Comparison of ENCODE assay signal across 19 mouse cellular contexts in the genomic region with DNA sequence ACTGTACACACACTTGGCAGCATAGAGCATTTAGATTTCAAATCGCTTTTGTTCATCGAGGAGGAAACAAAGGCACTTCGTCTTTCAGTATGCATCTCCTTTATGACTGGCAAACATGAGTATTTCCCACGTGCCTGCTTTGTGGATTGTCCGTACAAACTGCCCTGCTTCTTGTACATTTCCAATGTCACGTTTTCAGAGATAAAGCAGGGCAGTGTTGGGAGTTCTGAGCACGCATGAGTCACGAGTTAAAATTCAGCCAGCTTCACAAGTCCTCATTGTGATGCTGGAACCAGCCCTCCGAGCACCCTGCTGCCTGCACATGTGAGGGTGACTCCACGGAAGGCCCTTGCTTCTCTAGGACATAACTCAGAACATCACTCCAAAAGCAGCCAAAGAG. TPM values are rescaled to one million over a fixed set of nuclear protein-coding genes. Genes with fewer than 3 reads are reported as not detected.
DNase-seq lines count a peak whose midpoint lies in the region; ATAC-seq and TF ChIP-seq lines count a peak whose summit lies in the region.
"Had no signal": no experiment of that assay in that cellular context is flagged by ENCODE, and none has a peak within 500 bp of the region (broad histone marks: within the 10 kb centered on the region; RNA-seq: fewer than 3 reads in every experiment).

No protein-coding gene starts in this region.

- TF ChIP-seq CTCF in gastrocnemius, adult 2 months (IDR thresholded peaks at IDR 0.05): no peak
- no peak for TF ChIP-seq CTCF in lung, postnatal 0 days (IDR thresholded peaks at IDR 0.05)
- no peak for TF ChIP-seq CTCF in cortical plate, adult 2 months (IDR thresholded peaks at IDR 0.05; ENCODE audit: extremely low read depth, insufficient read depth, low read length)

- intact Hi-C loops in gastrocnemius, adult 2 months (cut with DNase I): loop anchor here (10.0 kb wide), 1 partner anchor 225 kb away; no protein-coding TSS in a partner anchor

- H3K9ac ChIP-seq in lung, postnatal 0 days (replicated peaks; ENCODE audit: low read depth): no peak overlapping the region
- no peak overlapping the region for H3K9ac ChIP-seq in stomach, embryonic 16.5 days (ENCODE audit: low read length)
- no peak overlapping the region for H3K9ac ChIP-seq in midbrain, embryonic 14.5 days (replicated peaks; ENCODE audit: low read length)
- H3K9ac ChIP-seq: forebrain, embryonic 12.5 days; heart, embryonic 13.5 days; liver, embryonic 13.5 days; midbrain, embryonic 12.5 days had no signal

- no peak for TF ChIP-seq EP300 in lung, postnatal 0 days (IDR thresholded peaks at IDR 0.05)

- H3K9me3 ChIP-seq in lung, postnatal 0 days (ENCODE audit: low read length): no peaks in the 10 kb centered on the region
- H3K9me3 ChIP-seq in stomach, embryonic 16.5 days (replicated peaks; ENCODE audit: control insufficient read depth, low read length): no peaks in the 10 kb centered on the region
- H3K9me3 ChIP-seq in midbrain, embryonic 14.5 days (ENCODE audit: control insufficient read depth, low read length): no peaks in the 10 kb centered on the region
- H3K9me3 ChIP-seq: forebrain, embryonic 12.5 days; heart, embryonic 13.5 days; limb, embryonic 10.5 days; liver, embryonic 13.5 days; midbrain, embryonic 12.5 days had no signal

- no peak overlapping the region for H3K4me3 ChIP-seq in gastrocnemius, adult 2 months
- no peak overlapping the region for H3K4me3 ChIP-seq in lung, postnatal 0 days (ENCODE audit: low read depth, low read length)
- no peak overlapping the region for H3K4me3 ChIP-seq in cortical plate, adult 2 months (ENCODE audit: insufficient read depth, low read length)
- H3K4me3 ChIP-seq in stomach, embryonic 16.5 days (replicated peaks; ENCODE audit: low read length): no peak overlapping the region
- H3K4me3 ChIP-seq in midbrain, embryonic 14.5 days (replicated peaks; ENCODE audit: low read depth, low read length): no peak overlapping the region
- H3K4me3 ChIP-seq: forebrain, embryonic 12.5 days; heart, embryonic 13.5 days; limb, embryonic 10.5 days; liver, embryonic 13.5 days; midbrain, embryonic 12.5 days had no signal

- H3K27me3 ChIP-seq in lung, postnatal 0 days (replicated peaks; ENCODE audit: insufficient read depth, low read length): no peaks in the 10 kb centered on the region
- no peaks in the 10 kb centered on the region for H3K27me3 ChIP-seq in stomach, embryonic 16.5 days (ENCODE audit: control insufficient read depth, insufficient read depth, low read length)
- no peaks in the 10 kb centered on the region for H3K27me3 ChIP-seq in midbrain, embryonic 14.5 days (ENCODE audit: control insufficient read depth, insufficient read depth, low read length)
- H3K27me3 ChIP-seq: liver, embryonic 13.5 days had no signal

- H3K4me1 ChIP-seq in lung, postnatal 0 days (ENCODE audit: insufficient read depth, low read depth, low read length): peaks cover 3% of the 10 kb centered on the region; the same call in 1 of the 2 replicates
- peaks cover 2% of the 10 kb centered on the region; the same call in 1 of the 2 replicates for H3K4me1 ChIP-seq in cortical plate, adult 2 months (ENCODE audit: control insufficient read depth, insufficient read depth, low read length)
- no peaks in the 10 kb centered on the region; the same call in 1 of the 2 replicates for H3K4me1 ChIP-seq in stomach, embryonic 16.5 days (ENCODE audit: control insufficient read depth, insufficient read depth, low read length)
- H3K4me1 ChIP-seq in midbrain, embryonic 14.5 days (ENCODE audit: control insufficient read depth, insufficient read depth, low read length): no peaks in the 10 kb centered on the region
- H3K4me1 ChIP-seq: forebrain, embryonic 12.5 days; limb, embryonic 10.5 days; liver, embryonic 13.5 days; midbrain, embryonic 12.5 days had no signal

- TF ChIP-seq POLR2A in cortical plate, adult 2 months (IDR thresholded peaks at IDR 0.05; ENCODE audit: extremely low read depth, insufficient read depth, low read length): no peak

- no peak for DNase-seq in gastrocnemius, adult 2 months
- DNase-seq in gastrocnemius, postnatal 25 days: no peak
- peak; percentile 49 for DNase-seq in lung, postnatal 0 days (ENCODE audit: low spot score)
- DNase-seq in lung, postnatal 10 days: no peak
- DNase-seq in midbrain, embryonic 14.5 days: no peak
- DNase-seq: cerebellum, adult 11-12 months; gastrocnemius, postnatal 10 days; kidney, adult 18-20 months; liver, embryonic 13.5 days had no signal

- WGBS in lung, postnatal 0 days: 45% methylated on average over 10 of the region's 10 CpGs
- 44% methylated on average over 10 of the region's 10 CpGs for WGBS in stomach, embryonic 16.5 days
- WGBS in midbrain, embryonic 14.5 days: 83% methylated on average over 10 of the region's 10 CpGs

- peak; percentile 46 for ATAC-seq in lung, postnatal 0 days
- peak; percentile 86 for ATAC-seq in stomach, embryonic 16.5 days (ENCODE audit: insufficient read depth, low FRiP score)
- ATAC-seq in midbrain, embryonic 14.5 days (ENCODE audit: low FRiP score, low TSS enrichment): no peak
- ATAC-seq in activated CD4-positive, CD25-positive, alpha-beta regulatory T cell, adult 4 months: no peak

- no peak overlapping the region for H3K4me2 ChIP-seq in lung, postnatal 0 days (replicated peaks; ENCODE audit: low read depth, low read length)
- H3K4me2 ChIP-seq in stomach, embryonic 16.5 days (ENCODE audit: low read depth, low read length): no peak overlapping the region
- H3K4me2 ChIP-seq in midbrain, embryonic 14.5 days (ENCODE audit: low read length): no peak overlapping the region
- H3K4me2 ChIP-seq: forebrain, embryonic 12.5 days; heart, embryonic 13.5 days; liver, embryonic 13.5 days; midbrain, embryonic 12.5 days had no signal

- H3K36me3 ChIP-seq in lung, postnatal 0 days (ENCODE audit: insufficient read depth, low read length): no peaks in the 10 kb centered on the region
- H3K36me3 ChIP-seq in stomach, embryonic 16.5 days (ENCODE audit: control insufficient read depth, insufficient read depth, low read length): no peaks in the 10 kb centered on the region
- no peaks in the 10 kb centered on the region for H3K36me3 ChIP-seq in midbrain, embryonic 14.5 days (ENCODE audit: control insufficient read depth, insufficient read depth, low read length)
- H3K36me3 ChIP-seq: forebrain, embryonic 12.5 days; heart, embryonic 13.5 days; limb, embryonic 10.5 days; liver, embryonic 13.5 days; midbrain, embryonic 12.5 days had no signal

- peak overlapping the region; percentile 17; the same call in 1 of the 2 replicates for H3K27ac ChIP-seq in gastrocnemius, adult 2 months
- H3K27ac ChIP-seq in lung, postnatal 0 days (ENCODE audit: low read length): no peak overlapping the region; the same call in 1 of the 2 replicates
- peak overlapping the region; percentile 7; the same call in 1 of the 2 replicates for H3K27ac ChIP-seq in cortical plate, adult 2 months (ENCODE audit: insufficient read depth, low read length)
- H3K27ac ChIP-seq in stomach, embryonic 16.5 days (ENCODE audit: low read length): peak overlapping the region; percentile 79
- no peak overlapping the region for H3K27ac ChIP-seq in midbrain, embryonic 14.5 days (replicated peaks; ENCODE audit: low read depth, low read length)
- H3K27ac ChIP-seq: forebrain, embryonic 12.5 days; heart, embryonic 13.5 days; limb, embryonic 10.5 days; liver, embryonic 13.5 days; midbrain, embryonic 12.5 days had no signal

RNA-seq across cellular contexts. Expression of a gene that starts 45.8 kb away (rescaled TPM):
- not detected for total RNA-seq in gastrocnemius, adult 2 months (2021)
- total RNA-seq in gastrocnemius, postnatal 25 days (2021): under 1 TPM in 1 of 2 experiments, not detected in 1; 0.24 TPM
- 0.08 TPM in 1 of 2 replicates, not detected in the other for polyA plus RNA-seq in lung, postnatal 0 days (2015; fragmentation: Nextera tagmentation; extraction: Ambion mirVana)
- polyA plus RNA-seq in cortical plate, adult 2 months (2012; rRNA removed): 0.68 and 0.86 TPM in 2 replicates
- 0.10 and 0.14 TPM in 2 replicates for polyA plus RNA-seq in stomach, embryonic 16.5 days (2015; fragmentation: Nextera tagmentation; extraction: Ambion mirVana)
- not detected in 2 replicates for polyA plus RNA-seq in midbrain, embryonic 14.5 days (2014; fragmentation: Nextera tagmentation; extraction: Ambion mirVana)
- 1 to 10 TPM; 2.2 to 4.2 TPM for polyA plus RNA-seq in activated CD4-positive, CD25-positive, alpha-beta regulatory T cell, adult 4 months (2017; shearing (Covaris generic))
- total RNA-seq: adrenal gland, postnatal 36 days had no signal
- polyA plus RNA-seq: embryonic facial prominence, embryonic 14.5 days; forebrain, embryonic 12.5 days; hindbrain, embryonic 11.5 days; limb, embryonic 10.5 days; liver, embryonic 13.5 days; midbrain, embryonic 12.5 days had no signal

RNA-seq across cellular contexts. Expression of a gene that starts 45.9 kb away (rescaled TPM):
- total RNA-seq in gastrocnemius, adult 2 months (2021): 10 to 100 TPM; 23.4 to 28.2 TPM
- 10 to 100 TPM; 22.8 to 23.2 TPM for total RNA-seq in gastrocnemius, postnatal 25 days (2021)
- 74.5 and 83.9 TPM in 2 replicates for polyA plus RNA-seq in lung, postnatal 0 days (2015; fragmentation: Nextera tagmentation; extraction: Ambion mirVana)
- 110 and 111 TPM in 2 replicates for polyA plus RNA-seq in cortical plate, adult 2 months (2012; rRNA removed)
- 57.2 and 64.6 TPM in 2 replicates for polyA plus RNA-seq in stomach, embryonic 16.5 days (2015; fragmentation: Nextera tagmentation; extraction: Ambion mirVana)
- 65.1 and 77.7 TPM in 2 replicates for polyA plus RNA-seq in midbrain, embryonic 14.5 days (2014; fragmentation: Nextera tagmentation; extraction: Ambion mirVana)
- 10 to 100 TPM; 18.9 to 21.7 TPM for polyA plus RNA-seq in activated CD4-positive, CD25-positive, alpha-beta regulatory T cell, adult 4 months (2017; shearing (Covaris generic))

Comparison
In these comparisons a context has a peak if more than half of its experiments do, and no peak if none do; other contexts are left out.
1. H3K27ac ChIP-seq: peak in gastrocnemius, adult 2 months (single experiment), cortical plate, adult 2 months (single experiment) and stomach, embryonic 16.5 days (single experiment); none in lung, postnatal 0 days (single experiment) and midbrain, embryonic 14.5 days (single experiment).
2. ATAC-seq: peak in lung, postnatal 0 days (single experiment) and stomach, embryonic 16.5 days (single experiment); none in midbrain, embryonic 14.5 days (single experiment) and activated CD4-positive, CD25-positive, alpha-beta regulatory T cell, adult 4 months (single experiment).